Mouse (Mus musculus) urinary bladder, postnatal 10 days (tissue): ENCODE data around the gene Slc9b1.

ENCODE experiments used
- DNase-seq: peaks from one replicate; pipeline ENCODE4 v3.0.0; 2022; ENCODE audit warnings: low spot score

Slc9b1 gene

GRCm38 (mm10) chr3:135347739-135348264 lies at the start of gene Slc9b1:
TSS of gene Slc9b1 (plus strand) at chr3:135348029.
- DNase-seq, result no peak

DNA sequence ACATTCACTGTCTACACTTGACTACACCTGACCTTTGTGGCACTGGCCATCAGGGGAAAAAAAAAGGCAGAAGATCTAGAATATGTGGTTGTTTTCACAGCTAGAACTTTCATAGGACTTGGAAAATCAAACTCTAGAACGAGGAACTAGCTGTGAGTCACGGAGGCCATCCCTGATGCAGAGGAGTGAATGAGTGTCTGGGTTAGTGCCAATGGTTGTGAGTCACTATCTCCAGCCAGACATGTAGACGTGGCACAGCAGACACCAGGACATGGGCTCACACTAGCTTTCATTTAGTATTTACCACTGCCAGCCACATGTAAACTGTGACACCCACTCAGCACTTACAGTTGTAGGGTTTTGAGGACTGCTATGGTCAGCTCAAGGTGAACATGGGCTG lies 49.3 kb upstream of the Slc9b1 start:
- DNase-seq, result no peak

GRCm38 (mm10) chr3:135300081-135300480 lies 47.7 kb upstream of the Slc9b1 start:
- no peak for DNase-seq

- no peak for DNase-seq
Observed at GRCm38 (mm10) chr3:135304060-135304459, 43.8 kb upstream of the Slc9b1 start.

- DNase-seq, result no peak
Observed at GRCm38 (mm10) chr3:135304566-135304965, 43.3 kb upstream of the Slc9b1 start.

DNA sequence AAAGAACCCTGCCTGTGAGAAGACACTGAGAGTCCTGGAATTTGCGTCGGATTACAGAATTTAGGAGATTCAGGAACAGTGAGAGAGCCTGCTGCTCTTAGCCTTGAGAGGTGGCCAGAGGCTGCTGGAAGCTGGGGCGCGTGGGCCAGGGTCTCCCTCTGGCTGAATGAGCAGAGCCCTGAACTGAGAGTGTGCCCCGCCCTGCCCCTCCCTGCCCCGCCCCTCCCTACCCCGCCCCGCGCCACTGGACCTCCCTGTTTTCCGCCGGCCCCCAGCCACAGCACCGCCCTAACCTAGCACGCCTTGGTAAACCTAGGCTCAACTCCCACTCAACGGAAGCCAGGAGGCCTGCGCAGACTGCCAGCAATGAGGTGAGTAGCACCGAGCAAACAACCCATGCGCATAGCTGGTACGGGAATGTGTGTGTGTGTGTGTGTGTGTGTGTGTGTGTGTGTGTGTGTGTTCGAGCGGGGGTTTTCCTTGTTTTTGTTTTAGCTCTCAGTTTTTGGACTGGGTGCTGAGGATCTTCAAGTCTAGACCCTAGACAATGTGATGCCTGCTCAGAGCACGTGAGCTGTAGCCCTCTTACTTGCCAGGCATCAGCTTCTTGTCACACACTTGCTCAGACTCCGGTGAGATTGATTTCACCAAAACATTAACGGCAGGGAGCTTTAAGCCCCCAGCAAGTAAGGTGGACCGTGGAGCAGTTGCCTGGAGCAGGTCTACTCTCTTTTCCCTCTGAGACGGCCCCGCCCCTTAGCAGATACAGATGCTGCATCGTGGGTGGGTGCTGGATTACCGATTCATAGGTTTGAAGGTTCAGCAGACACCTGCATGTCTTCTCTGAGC lies 40.2 kb upstream of the Slc9b1 start, which contains the start of gene Slc9b2:
TSS of gene Slc9b2 (plus strand) at position 290 of the 849 bp plus-strand sequence.
- no peak for DNase-seq

DNA sequence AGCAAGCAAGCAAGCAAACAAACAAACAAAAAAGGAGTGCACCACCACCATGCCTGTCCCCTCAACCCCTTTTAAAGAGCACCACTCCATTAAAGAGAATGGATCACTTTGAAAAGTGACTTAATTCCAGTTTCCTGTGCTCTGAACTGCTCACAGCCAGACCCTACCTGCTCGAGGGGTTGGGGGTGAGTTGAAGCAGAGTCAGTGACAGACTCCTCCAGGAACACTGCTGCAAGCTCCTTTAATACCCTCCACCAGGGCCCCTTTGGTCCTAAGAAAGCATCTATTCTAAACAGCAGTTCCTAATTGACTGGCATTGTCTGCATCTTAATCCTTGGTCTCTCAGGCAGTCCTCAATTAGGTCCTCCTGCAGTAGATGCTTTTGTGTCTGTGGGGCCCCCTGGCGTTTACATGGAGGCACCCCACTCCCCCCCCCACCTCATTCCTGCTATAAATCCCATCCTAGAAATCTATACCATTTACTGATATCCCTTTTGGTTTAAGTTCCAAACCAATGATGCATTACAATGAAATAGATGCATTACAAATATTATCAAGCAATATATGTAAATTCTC lies 34.8 kb upstream of the Slc9b1 start:
- DNase-seq, result no peak

DNA sequence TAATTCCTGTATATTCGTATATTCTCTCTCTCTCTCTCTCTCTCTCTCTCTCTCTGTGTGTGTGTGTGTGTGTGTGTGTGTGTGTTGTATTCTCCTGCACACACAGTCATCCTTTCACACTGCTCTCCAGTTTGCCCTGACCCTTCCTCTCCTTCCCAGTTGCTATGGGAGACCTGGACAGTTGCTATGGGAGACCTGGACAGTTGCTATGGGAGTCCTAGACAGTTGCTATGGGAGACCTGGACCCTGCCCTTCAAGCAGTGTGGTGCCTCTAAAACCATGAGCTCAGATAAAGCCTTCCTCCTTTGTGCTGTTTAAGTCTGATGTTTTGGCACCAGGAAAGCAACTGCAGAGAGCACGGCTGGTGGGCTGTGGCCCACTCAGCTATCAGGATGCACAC lies 34.1 kb upstream of the Slc9b1 start:
- DNase-seq, result no peak

- no peak for DNase-seq
Observed at GRCm38 (mm10) chr3:135314811-135315210, 33.0 kb upstream of the Slc9b1 start.

DNA sequence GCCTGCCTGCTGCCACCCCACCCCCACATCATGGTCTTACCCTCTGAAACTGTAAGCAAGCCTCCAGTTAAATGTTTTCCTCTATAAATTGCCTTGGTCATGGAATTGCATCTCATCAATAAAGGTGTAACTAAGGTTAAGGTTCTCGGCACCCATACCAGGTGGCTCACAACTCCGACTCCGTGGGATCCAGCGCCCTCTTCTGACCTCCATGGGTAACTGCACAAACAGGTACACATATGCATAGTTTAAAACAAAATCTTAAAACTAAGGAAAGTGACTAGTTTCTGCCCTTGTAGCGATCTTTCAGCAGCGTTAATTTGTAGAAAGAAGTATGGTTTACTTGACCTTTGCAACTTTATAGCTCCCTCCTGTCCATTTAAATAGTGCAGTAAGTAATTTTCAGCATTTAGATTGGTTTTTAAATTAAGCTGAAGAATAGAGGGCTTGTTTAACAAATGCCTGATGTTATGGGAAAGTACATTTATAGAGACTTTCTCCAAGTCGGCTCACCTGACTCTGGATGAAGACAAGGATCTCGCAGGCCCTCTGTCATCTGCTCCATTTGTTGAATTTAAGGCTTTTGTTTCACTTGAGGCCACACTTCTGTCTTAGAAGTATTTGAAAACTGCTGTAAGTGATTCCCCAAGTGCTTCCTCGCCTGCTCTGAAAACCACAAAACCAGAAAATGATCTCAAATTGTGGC lies 32.0 kb upstream of the Slc9b1 start:
- DNase-seq, result no peak

GRCm38 (mm10) chr3:135318331-135318730 lies 29.5 kb upstream of the Slc9b1 start:
- DNase-seq, result no peak

GRCm38 (mm10) chr3:135324354-135324753 lies 23.5 kb upstream of the Slc9b1 start:
- DNase-seq, result no peak

- DNase-seq, result no peak
Observed at GRCm38 (mm10) chr3:135327176-135327575, 20.7 kb upstream of the Slc9b1 start.

DNA sequence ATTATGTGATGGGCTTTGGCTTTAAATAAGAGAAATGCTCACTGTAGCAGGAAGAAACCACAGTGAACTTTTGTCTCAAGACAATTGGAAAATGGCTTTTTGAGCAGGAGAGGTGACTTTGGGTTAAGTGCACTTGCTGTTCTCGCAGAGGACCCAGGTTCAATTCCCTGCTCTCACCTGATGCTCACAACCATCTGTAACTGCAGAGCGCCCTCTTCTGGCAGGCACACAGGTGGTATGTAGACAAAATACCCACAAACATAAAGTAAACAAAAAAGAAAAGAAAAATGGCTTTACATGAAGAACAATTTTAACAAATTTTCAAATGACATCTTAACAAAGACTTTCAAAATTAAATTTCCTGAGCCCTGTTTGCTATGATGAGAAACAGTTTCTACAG lies 20.2 kb upstream of the Slc9b1 start:
- DNase-seq, result no peak

GRCm38 (mm10) chr3:135328560-135328959 lies 19.3 kb upstream of the Slc9b1 start:
- no peak for DNase-seq

GRCm38 (mm10) chr3:135332691-135333090 lies 15.1 kb upstream of the Slc9b1 start:
- DNase-seq, result no peak

DNA sequence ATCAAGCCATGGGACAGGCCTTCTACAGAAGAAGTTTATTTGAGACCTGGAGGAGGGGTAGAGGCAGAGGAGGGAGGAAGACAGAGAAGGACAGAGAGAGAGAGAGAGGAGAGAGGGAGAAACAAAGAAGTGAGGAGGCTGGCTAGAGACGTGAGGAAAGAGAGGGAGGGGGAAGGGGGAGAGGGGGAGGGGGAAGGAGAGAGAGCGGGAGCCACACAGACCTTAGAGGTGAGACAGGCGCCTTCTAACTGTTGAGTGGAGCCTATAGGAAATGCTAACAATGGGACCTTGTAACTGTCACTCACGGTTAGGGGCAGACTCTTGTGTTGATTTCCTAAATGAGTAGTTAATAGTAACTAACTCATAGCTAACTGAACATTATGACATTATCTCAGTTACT lies 14.1 kb upstream of the Slc9b1 start:
- no peak for DNase-seq

GRCm38 (mm10) chr3:135349022-135349421 lies 1.2 kb downstream of the Slc9b1 start:
- DNase-seq, result no peak

- DNase-seq, result no peak
Observed at GRCm38 (mm10) chr3:135351857-135352256, 4.0 kb downstream of the Slc9b1 start.

- DNase-seq, result no peak
Observed at GRCm38 (mm10) chr3:135357394-135357793, 9.6 kb downstream of the Slc9b1 start.

DNA sequence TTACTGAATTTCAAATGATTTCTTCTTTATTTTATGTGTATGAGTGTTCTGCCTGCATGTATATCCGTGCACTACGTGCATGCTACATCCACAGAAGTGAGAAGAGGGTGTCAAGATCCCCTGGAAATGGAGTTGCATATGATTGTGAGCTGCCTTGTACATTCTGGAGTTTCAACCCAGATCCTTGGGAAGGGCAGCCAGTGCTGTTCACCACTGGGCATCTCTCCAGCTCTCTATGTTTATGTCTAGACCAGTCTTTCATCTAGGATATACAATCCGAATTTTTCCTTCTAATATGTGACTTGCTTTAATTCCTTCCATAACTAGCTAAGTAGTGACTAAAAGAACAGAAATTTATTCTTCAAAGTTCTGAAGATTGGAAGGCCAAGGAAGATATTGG lies 28.0 kb downstream of the Slc9b1 start:
- no peak for DNase-seq

- no peak for DNase-seq
Observed at GRCm38 (mm10) chr3:135377445-135377844, 29.6 kb downstream of the Slc9b1 start.

DNA sequence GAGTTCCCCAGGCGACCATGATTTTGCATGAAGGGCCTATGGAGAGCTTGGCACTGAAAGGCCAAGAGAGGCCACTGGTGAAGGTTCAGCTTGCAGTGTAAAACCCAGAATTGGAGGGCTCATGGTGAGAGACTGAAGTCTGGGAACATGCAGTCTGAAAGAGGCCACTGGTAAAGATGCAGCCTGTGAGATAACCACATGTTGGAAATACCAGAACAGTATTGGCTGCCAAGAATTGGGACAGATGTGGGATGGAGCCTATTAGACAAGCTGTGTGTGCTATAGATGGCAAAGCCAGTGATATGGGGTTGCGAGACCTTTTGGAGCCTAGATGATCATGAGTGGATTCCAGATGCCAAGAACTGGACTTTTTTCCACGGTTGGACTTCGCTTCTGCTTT lies 32.0 kb downstream of the Slc9b1 start:
- DNase-seq, result no peak
